Mouse (Mus musculus): ENCODE results near the gene Mrps18a. TPM values are rescaled to one million over a fixed set of nuclear protein-coding genes. Genes with fewer than 3 reads are reported as not detected.

Gene Mrps18a
- polyA plus RNA-seq, 1 experiment from 2014 or later: 59.7 TPM

- H3K4me2 ChIP-seq (ENCODE audit: low read depth, low read length): no peak overlapping the region
- H3K9ac ChIP-seq (ENCODE audit: low read depth, low read length): no peak overlapping the region
- no peaks in the 10 kb centered on the region; the same call in 1 of the 2 replicates for H3K4me1 ChIP-seq (ENCODE audit: control insufficient read depth, low read depth, low read length)
- H3K4me3 ChIP-seq (ENCODE audit: low read depth, low read length): no peak overlapping the region
- H3K27me3 ChIP-seq (ENCODE audit: control insufficient read depth, insufficient read depth, low read depth, low read length): no peaks in the 10 kb centered on the region
- H3K27ac ChIP-seq (ENCODE audit: low read length): no peak overlapping the region
- 40% methylated on average over 17 of the region's 17 CpGs for WGBS (ENCODE audit: insufficient replicate concordance)
- H3K36me3 ChIP-seq (ENCODE audit: control insufficient read depth, insufficient read depth): no peaks in the 10 kb centered on the region
- no peaks in the 10 kb centered on the region for H3K9me3 ChIP-seq (replicated peaks; ENCODE audit: control insufficient read depth, low read length)
- ATAC-seq (ENCODE audit: low read depth): no peak
Measured at GRCm38 (mm10) chr17:46086341-46086870, 24.4 kb upstream of the Mrps18a start.

- H3K4me1 ChIP-seq (ENCODE audit: control insufficient read depth, low read depth, low read length): no peaks in the 10 kb centered on the region
- H3K27me3 ChIP-seq (ENCODE audit: control insufficient read depth, insufficient read depth, low read depth, low read length): no peaks in the 10 kb centered on the region
- ATAC-seq (ENCODE audit: low read depth): no peak
- H3K9me3 ChIP-seq (replicated peaks; ENCODE audit: control insufficient read depth, low read length): no peaks in the 10 kb centered on the region
- H3K9ac ChIP-seq (ENCODE audit: low read depth, low read length): no peak overlapping the region
- WGBS (ENCODE audit: insufficient replicate concordance): 54% methylated on average over 1 of the region's 1 CpGs
- no peak overlapping the region for H3K4me3 ChIP-seq (ENCODE audit: low read depth, low read length)
- no peaks in the 10 kb centered on the region for H3K36me3 ChIP-seq (ENCODE audit: control insufficient read depth, insufficient read depth)
- H3K4me2 ChIP-seq (ENCODE audit: low read depth, low read length): no peak overlapping the region
- no peak overlapping the region for H3K27ac ChIP-seq (ENCODE audit: low read length)
Measured at GRCm38 (mm10) chr17:46091351-46091750, 19.4 kb upstream of the Mrps18a start.

- no peaks in the 10 kb centered on the region for H3K4me1 ChIP-seq (ENCODE audit: control insufficient read depth, low read depth, low read length)
- no peaks in the 10 kb centered on the region for H3K27me3 ChIP-seq (ENCODE audit: control insufficient read depth, insufficient read depth, low read depth, low read length)
- H3K4me3 ChIP-seq (ENCODE audit: low read depth, low read length): no peak overlapping the region
- H3K27ac ChIP-seq (ENCODE audit: low read length): no peak overlapping the region
- no peak overlapping the region for H3K9ac ChIP-seq (ENCODE audit: low read depth, low read length)
- 73% methylated on average over 14 of the region's 14 CpGs for WGBS (ENCODE audit: insufficient replicate concordance)
- no peaks in the 10 kb centered on the region for H3K36me3 ChIP-seq (ENCODE audit: control insufficient read depth, insufficient read depth)
- no peak overlapping the region for H3K4me2 ChIP-seq (ENCODE audit: low read depth, low read length)
- ATAC-seq (ENCODE audit: low read depth): no peak
- H3K9me3 ChIP-seq (replicated peaks; ENCODE audit: control insufficient read depth, low read length): no peaks in the 10 kb centered on the region
Measured at GRCm38 (mm10) chr17:46091899-46092298, 18.9 kb upstream of the Mrps18a start.

- Histone ChIP-seq H3K27me3 (ENCODE audit: control insufficient read depth, insufficient read depth, low read depth, low read length) (no peaks in the 10 kb centered on the region), H3K4me3 (ENCODE audit: low read depth, low read length) (no peak overlapping the region), H3K27ac (ENCODE audit: low read length) (no peak overlapping the region), H3K36me3 (ENCODE audit: control insufficient read depth, insufficient read depth) (no peaks in the 10 kb centered on the region), H3K9ac (ENCODE audit: low read depth, low read length) (no peak overlapping the region), H3K9me3 (replicated peaks; ENCODE audit: control insufficient read depth, low read length) (no peaks in the 10 kb centered on the region), H3K4me2 (ENCODE audit: low read depth, low read length) (no peak overlapping the region), H3K4me1 (ENCODE audit: control insufficient read depth, low read depth, low read length) (no peaks in the 10 kb centered on the region)
- WGBS (ENCODE audit: insufficient replicate concordance): 53% methylated on average over 8 of the region's 8 CpGs
- ATAC-seq (ENCODE audit: low read depth): peak; percentile 30; the same call in 1 of the 2 replicates
Measured at GRCm38 (mm10) chr17:46098525-46098924, 12.3 kb upstream of the Mrps18a start.

GRCm38 (mm10) chr17:46101906-46102305, 8.9 kb upstream of the Mrps18a start:
- no peak overlapping the region for H3K27ac ChIP-seq (ENCODE audit: low read length)
- no peak overlapping the region for H3K4me2 ChIP-seq (ENCODE audit: low read depth, low read length)
- WGBS (ENCODE audit: insufficient replicate concordance): 73% methylated on average over 9 of the region's 9 CpGs
- H3K4me1 ChIP-seq (ENCODE audit: control insufficient read depth, low read depth, low read length): no peaks in the 10 kb centered on the region
- no peaks in the 10 kb centered on the region for H3K36me3 ChIP-seq (ENCODE audit: control insufficient read depth, insufficient read depth)
- H3K9ac ChIP-seq (ENCODE audit: low read depth, low read length): no peak overlapping the region
- H3K27me3 ChIP-seq (ENCODE audit: control insufficient read depth, insufficient read depth, low read depth, low read length): no peaks in the 10 kb centered on the region; the same call in 1 of the 2 replicates
- no peak overlapping the region for H3K4me3 ChIP-seq (ENCODE audit: low read depth, low read length)
- no peak for ATAC-seq (ENCODE audit: low read depth)
- no peaks in the 10 kb centered on the region for H3K9me3 ChIP-seq (replicated peaks; ENCODE audit: control insufficient read depth, low read length)

- Histone ChIP-seq H3K9ac (ENCODE audit: low read depth, low read length) (no peak overlapping the region), H3K27ac (ENCODE audit: low read length) (no peak overlapping the region)
Measured at GRCm38 (mm10) chr17:46102608-46103159, 8.1 kb upstream of the Mrps18a start.

GRCm38 (mm10) chr17:46104487-46104886, 6.3 kb upstream of the Mrps18a start:
- no peak for ATAC-seq (ENCODE audit: low read depth)
- H3K9me3 ChIP-seq (replicated peaks; ENCODE audit: control insufficient read depth, low read length): no peaks in the 10 kb centered on the region
- 31% methylated on average over 12 of the region's 12 CpGs for WGBS (ENCODE audit: insufficient replicate concordance)
- H3K27me3 ChIP-seq (ENCODE audit: control insufficient read depth, insufficient read depth, low read depth, low read length): peaks cover 2% of the 10 kb centered on the region; the same call in 1 of the 2 replicates
- no peak overlapping the region for H3K27ac ChIP-seq (ENCODE audit: low read length)
- no peak overlapping the region for H3K4me3 ChIP-seq (ENCODE audit: low read depth, low read length)
- H3K4me1 ChIP-seq (ENCODE audit: control insufficient read depth, low read depth, low read length): no peaks in the 10 kb centered on the region
- no peaks in the 10 kb centered on the region for H3K36me3 ChIP-seq (ENCODE audit: control insufficient read depth, insufficient read depth)
- no peak overlapping the region for H3K4me2 ChIP-seq (ENCODE audit: low read depth, low read length)
- no peak overlapping the region for H3K9ac ChIP-seq (ENCODE audit: low read depth, low read length)

More at GRCm38 (mm10) chr17:46102608-46103159, 8.1 kb upstream of the Mrps18a start:
- no peak for ATAC-seq (ENCODE audit: low read depth)
- WGBS (ENCODE audit: insufficient replicate concordance): 73% methylated on average over 8 of the region's 8 CpGs
- Histone ChIP-seq H3K4me3 (ENCODE audit: low read depth, low read length) (no peak overlapping the region), H3K9me3 (replicated peaks; ENCODE audit: control insufficient read depth, low read length) (no peaks in the 10 kb centered on the region), H3K4me1 (ENCODE audit: control insufficient read depth, low read depth, low read length) (no peaks in the 10 kb centered on the region), H3K4me2 (ENCODE audit: low read depth, low read length) (no peak overlapping the region), H3K36me3 (ENCODE audit: control insufficient read depth, insufficient read depth) (no peaks in the 10 kb centered on the region), H3K27me3 (ENCODE audit: control insufficient read depth, insufficient read depth, low read depth, low read length) (no peaks in the 10 kb centered on the region; the same call in 1 of the 2 replicates)

GRCm38 (mm10) chr17:46108286-46108685, 2.5 kb upstream of the Mrps18a start:
- H3K36me3 ChIP-seq (ENCODE audit: control insufficient read depth, insufficient read depth): no peaks in the 10 kb centered on the region
- no peak overlapping the region for H3K4me3 ChIP-seq (ENCODE audit: low read depth, low read length)
- H3K27me3 ChIP-seq (ENCODE audit: control insufficient read depth, insufficient read depth, low read depth, low read length): peaks cover 2% of the 10 kb centered on the region; the same call in 1 of the 2 replicates
- H3K9me3 ChIP-seq (replicated peaks; ENCODE audit: control insufficient read depth, low read length): no peaks in the 10 kb centered on the region
- WGBS (ENCODE audit: insufficient replicate concordance): 57% methylated on average over 4 of the region's 4 CpGs
- no peak overlapping the region for H3K27ac ChIP-seq (ENCODE audit: low read length)
- ATAC-seq (ENCODE audit: low read depth): no peak
- H3K9ac ChIP-seq (ENCODE audit: low read depth, low read length): no peak overlapping the region
- no peak overlapping the region for H3K4me2 ChIP-seq (ENCODE audit: low read depth, low read length)
- peaks cover 8% of the 10 kb centered on the region for H3K4me1 ChIP-seq (ENCODE audit: control insufficient read depth, low read depth, low read length)

- ATAC-seq (ENCODE audit: low read depth): no peak
- Histone ChIP-seq H3K27ac (ENCODE audit: low read length) (no peak overlapping the region), H3K4me2 (ENCODE audit: low read depth, low read length) (no peak overlapping the region), H3K4me1 (ENCODE audit: control insufficient read depth, low read depth, low read length) (peaks cover 8% of the 10 kb centered on the region), H3K4me3 (ENCODE audit: low read depth, low read length) (no peak overlapping the region), H3K36me3 (ENCODE audit: control insufficient read depth, insufficient read depth) (no peaks in the 10 kb centered on the region), H3K9me3 (replicated peaks; ENCODE audit: control insufficient read depth, low read length) (no peaks in the 10 kb centered on the region), H3K27me3 (ENCODE audit: control insufficient read depth, insufficient read depth, low read depth, low read length) (no peaks in the 10 kb centered on the region), H3K9ac (ENCODE audit: low read depth, low read length) (no peak overlapping the region)
- 46% methylated on average over 2 of the region's 2 CpGs for WGBS (ENCODE audit: insufficient replicate concordance)
Measured at GRCm38 (mm10) chr17:46115489-46115888, 4.7 kb downstream of the Mrps18a start.

Data from liver, embryonic 16.5 days (tissue).